Mouse (Mus musculus) left cerebral cortex, postnatal 36 days (tissue): Measurements from ENCODE around the gene Trub2. TPM values are rescaled to one million over a fixed set of nuclear protein-coding genes. Genes with fewer than 3 reads are reported as not detected.

Experiments used
- DNase-seq, 2 experiments: peaks; one replicate each; pipeline ENCODE4 v3.0.0; 2021 to 2022; ENCODE audit warnings: low spot score in 2 of 2, mixed read lengths in 1 of 2
- intact Hi-C: fragments of 180-260 bp; cut with DNase I; formaldehyde crosslinking; loops from one replicate; pipeline ENCODE4 v1.15.1; 2025
- total RNA-seq, 2 experiments: library from RNA; stranded (reverse); gene quantifications; 2 replicates each; pipeline ENCODE4 v1.2.3; 2021

Gene Trub2
- total RNA-seq: 10 to 100 TPM; 46.6 to 52.1 TPM

GRCm38 (mm10) chr2:29787937-29788681 is at the start of gene Trub2:
TSS of gene Trub2 (minus strand) at chr2:29788502.
- intact Hi-C loops: no loop called here
- DNase-seq: peak; percentile 89 to 92

GRCm38 (mm10) chr2:29835391-29835899 is 47.1 kb upstream of the Trub2 start:
- intact Hi-C loops: no loop called here
- no peak for DNase-seq

- no peak for DNase-seq
- intact Hi-C loops: no loop called here
Measured at GRCm38 (mm10) chr2:29833796-29834195, 45.5 kb upstream of the Trub2 start.

- no peak for DNase-seq
- intact Hi-C loops: no loop called here
Measured at GRCm38 (mm10) chr2:29831106-29831505, 42.8 kb upstream of the Trub2 start.

- no peak for DNase-seq
- intact Hi-C loops: loop anchor here (5.0 kb wide), 1 partner anchor 140 kb away; the partner anchor contains the start of gene Sptan1
Measured at GRCm38 (mm10) chr2:29827709-29828024, 39.4 kb upstream of the Trub2 start.

GRCm38 (mm10) chr2:29826926-29827708 is 38.8 kb upstream of the Trub2 start:
- intact Hi-C loops: loop anchor here (5.0 kb wide), 1 partner anchor 140 kb away; the partner anchor contains the start of gene Sptan1
- peak; percentile 93 to 94 for DNase-seq

- no peak for DNase-seq
- intact Hi-C loops: loop anchor here (5.0 kb wide), 1 partner anchor 141 kb away; the partner anchor contains the start of gene Sptan1
Measured at GRCm38 (mm10) chr2:29826318-29826925, 38.1 kb upstream of the Trub2 start.

GRCm38 (mm10) chr2:29820025-29820817 is 31.9 kb upstream of the Trub2 start, which contains the start of gene Urm1:
TSS of gene Urm1 (plus strand) at chr2:29820075.
- intact Hi-C loops: no loop called here
- DNase-seq: peak; percentile 55

- intact Hi-C loops: loop anchor here (5.0 kb wide), 1 partner anchor 38 kb away; no protein-coding TSS in a partner anchor
- DNase-seq: no peak
Measured at GRCm38 (mm10) chr2:29819363-29819762, 31.1 kb upstream of the Trub2 start.

- DNase-seq: peak; percentile 84 to 90
- intact Hi-C loops: loop anchor here (5.0 kb wide), 1 partner anchor 40 kb away; no protein-coding TSS in a partner anchor
Measured at GRCm38 (mm10) chr2:29817426-29818232, 29.3 kb upstream of the Trub2 start.

GRCm38 (mm10) chr2:29815678-29816371 is 27.5 kb upstream of the Trub2 start:
- DNase-seq: no peak
- intact Hi-C loops: loop anchor here (5.0 kb wide), 1 partner anchor 41 kb away; no protein-coding TSS in a partner anchor

- no peak for DNase-seq
- intact Hi-C loops: no loop called here
Measured at GRCm38 (mm10) chr2:29803400-29803831, 15.1 kb upstream of the Trub2 start.

- DNase-seq: no peak
- intact Hi-C loops: no loop called here
Measured at GRCm38 (mm10) chr2:29802827-29803201, 14.5 kb upstream of the Trub2 start.

GRCm38 (mm10) chr2:29802075-29802826 is 13.9 kb upstream of the Trub2 start, which contains the start of gene Slc27a4:
TSS of gene Slc27a4 (plus strand) at chr2:29802634.
- intact Hi-C loops: no loop called here
- DNase-seq: peak; percentile 95 to 96

- no peak for DNase-seq
- intact Hi-C loops: no loop called here
Measured at GRCm38 (mm10) chr2:29792772-29793487, 4.6 kb upstream of the Trub2 start.
